Mouse (Mus musculus) 3134 (cell line): ENCODE measurements around the gene Gpr137b.
"Not testable (repeated sequence)": the region's sequence is repeated elsewhere in the genome, so short reads cannot be mapped to it uniquely, and the experiment has no call there.

Experiments
- DNase-seq: peaks from one replicate; pipeline ENCODE4 v3.0.0-alpha.2; 2011; ENCODE audit warnings: low spot score; ENCODE audit not compliant: insufficient read length; ENCODE audit errors: extremely low read depth

Gene Gpr137b

DNA sequence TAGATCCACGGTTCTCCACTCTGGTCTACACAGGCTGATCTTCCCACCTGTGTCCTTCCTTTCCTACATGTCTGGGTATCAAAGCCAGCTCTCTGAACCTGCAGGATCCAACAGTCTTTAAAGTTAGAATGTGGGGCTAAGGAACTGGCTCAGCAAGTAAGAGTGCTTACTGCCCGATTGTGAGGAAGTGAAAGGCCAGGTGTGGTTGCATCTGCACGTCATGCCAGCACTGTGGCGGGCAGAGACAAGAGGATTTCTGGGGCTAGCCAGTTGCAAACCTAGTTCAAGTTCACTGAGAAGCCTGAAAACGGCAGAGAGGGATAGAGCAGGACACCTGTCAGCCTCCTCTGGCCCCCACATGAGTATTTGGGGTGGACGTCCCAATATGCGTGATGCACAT is 22.4 kb downstream of the Gpr137b start:
- not testable (repeated sequence) for DNase-seq

- not testable (repeated sequence) for DNase-seq
Measured at GRCm38 (mm10) chr13:13366371-13366770, 27.4 kb downstream of the Gpr137b start.

DNA sequence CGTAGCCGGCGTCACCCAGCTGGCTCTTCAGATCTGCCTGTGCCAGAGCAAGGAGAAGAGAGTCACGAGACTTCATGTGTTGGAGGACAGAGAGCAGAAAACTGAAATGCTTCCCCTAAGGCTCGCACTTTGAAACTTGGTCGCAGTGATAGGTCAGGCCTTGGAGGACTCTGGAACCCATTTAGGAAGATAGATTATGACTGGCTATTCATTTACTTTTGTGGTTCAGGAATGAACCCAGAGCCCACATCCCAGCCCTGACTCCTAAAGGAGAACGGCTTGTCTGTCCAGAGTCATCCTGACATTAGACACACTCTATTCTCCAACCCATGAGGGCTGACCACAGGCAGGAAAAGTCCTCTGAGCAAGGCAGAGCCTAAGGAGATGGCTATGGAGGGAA is 30.3 kb downstream of the Gpr137b start:
- DNase-seq, result not testable (repeated sequence)

DNA sequence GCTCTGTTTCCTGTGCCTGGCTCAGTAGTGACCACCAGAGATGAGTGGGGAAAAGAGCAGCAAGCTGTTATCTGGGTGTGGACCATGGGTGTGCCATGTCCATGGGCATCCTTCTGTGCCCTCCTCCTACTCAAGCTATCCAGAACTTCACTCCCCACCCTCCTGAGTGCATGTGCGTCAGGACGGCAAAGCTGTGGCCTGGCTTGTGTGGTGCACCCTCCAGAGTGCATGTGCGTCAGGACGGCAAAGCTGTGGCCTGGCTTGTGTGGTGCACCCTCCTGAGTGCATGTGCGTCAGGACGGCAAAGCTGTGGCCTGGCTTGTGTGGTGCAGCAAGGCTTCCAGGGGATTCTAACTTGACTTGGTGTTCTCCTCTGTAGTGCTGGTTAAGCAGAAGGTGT is 31.6 kb downstream of the Gpr137b start:
- not testable (repeated sequence) for DNase-seq

DNA sequence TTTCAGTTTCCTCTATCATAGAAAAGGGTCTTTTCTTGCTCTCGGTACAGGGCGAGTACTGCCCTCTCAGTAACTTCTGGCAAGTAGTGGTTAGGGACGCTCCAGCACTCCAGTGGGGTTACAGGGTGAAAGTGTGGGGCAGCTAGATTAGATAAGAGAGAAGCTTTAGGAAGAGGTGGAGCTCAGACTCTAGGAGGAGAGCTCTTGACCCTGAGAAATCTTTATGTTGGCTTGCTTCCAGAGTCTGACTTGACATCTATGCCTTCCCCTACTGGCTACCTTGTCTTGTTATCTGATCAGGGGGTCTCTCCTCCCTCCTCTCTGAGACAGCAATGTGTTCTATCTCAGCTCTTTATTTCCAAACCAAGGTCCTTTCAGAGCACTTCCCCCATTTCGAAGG is 33.8 kb downstream of the Gpr137b start:
- DNase-seq, result not testable (repeated sequence)

DNA sequence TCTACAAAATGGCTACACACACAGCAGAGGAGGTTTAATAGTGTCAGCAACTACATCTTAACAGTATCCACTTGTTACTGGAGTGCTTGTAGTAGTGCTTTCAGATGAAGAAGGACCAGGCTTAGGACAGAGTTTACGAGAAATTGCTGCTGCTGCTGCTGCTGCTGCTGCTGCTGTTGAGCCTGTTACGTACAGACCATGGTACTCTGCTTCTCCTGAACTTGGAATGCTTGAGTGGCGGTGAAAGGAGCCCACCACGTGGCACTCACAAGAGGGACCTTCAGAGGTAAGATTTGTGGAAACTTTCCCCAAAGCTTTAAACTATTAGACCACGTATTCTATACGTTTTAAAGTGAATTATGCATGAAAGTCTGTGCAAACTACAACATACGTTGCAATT is 35.2 kb downstream of the Gpr137b start:
- DNase-seq, result not testable (repeated sequence)

DNA sequence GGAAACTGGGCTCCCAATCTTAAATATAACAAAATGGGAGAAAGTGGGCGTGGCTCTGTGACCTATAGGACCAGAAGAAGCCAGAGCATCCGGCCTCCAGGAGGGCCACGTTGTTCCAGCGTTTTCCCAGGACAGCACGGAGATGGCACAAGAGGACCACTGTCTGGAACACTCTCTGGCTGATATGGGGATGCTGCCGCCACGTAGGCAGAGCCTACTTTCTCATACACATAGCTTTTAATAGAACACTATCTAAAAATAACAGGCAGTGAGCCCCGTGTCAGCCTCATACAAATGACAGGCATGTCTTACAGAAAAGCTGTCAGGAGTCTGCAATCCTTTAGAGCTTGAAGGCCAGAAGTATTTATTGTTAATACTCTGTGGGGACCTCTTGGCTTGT is 35.7 kb downstream of the Gpr137b start:
- DNase-seq, result not testable (repeated sequence)

GRCm38 (mm10) chr13:13352113-13352512 is 41.7 kb downstream of the Gpr137b start:
- not testable (repeated sequence) for DNase-seq

DNA sequence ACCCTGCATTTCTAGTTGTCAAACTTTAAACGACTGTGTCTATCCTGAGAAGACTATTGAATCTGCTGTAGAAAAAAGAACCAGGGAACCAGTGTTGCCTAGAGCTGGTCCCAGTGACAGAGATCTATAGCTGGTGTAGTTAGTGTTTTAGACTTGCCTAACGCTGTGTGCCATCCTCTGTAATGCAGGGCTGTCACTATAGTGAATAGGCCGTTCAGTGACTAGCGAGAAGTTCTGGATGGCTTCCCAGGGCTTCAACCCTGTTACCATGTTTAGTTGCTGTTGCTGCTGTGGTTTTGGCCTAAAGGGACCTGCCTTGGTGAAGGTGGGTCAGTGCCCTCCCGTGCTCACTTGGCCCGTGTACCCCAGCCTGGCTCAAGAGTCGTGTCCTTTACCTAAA is 43.1 kb downstream of the Gpr137b start:
- DNase-seq, result not testable (repeated sequence)

GRCm38 (mm10) chr13:13349288-13349687 is 44.5 kb downstream of the Gpr137b start:
- no peak for DNase-seq

DNA sequence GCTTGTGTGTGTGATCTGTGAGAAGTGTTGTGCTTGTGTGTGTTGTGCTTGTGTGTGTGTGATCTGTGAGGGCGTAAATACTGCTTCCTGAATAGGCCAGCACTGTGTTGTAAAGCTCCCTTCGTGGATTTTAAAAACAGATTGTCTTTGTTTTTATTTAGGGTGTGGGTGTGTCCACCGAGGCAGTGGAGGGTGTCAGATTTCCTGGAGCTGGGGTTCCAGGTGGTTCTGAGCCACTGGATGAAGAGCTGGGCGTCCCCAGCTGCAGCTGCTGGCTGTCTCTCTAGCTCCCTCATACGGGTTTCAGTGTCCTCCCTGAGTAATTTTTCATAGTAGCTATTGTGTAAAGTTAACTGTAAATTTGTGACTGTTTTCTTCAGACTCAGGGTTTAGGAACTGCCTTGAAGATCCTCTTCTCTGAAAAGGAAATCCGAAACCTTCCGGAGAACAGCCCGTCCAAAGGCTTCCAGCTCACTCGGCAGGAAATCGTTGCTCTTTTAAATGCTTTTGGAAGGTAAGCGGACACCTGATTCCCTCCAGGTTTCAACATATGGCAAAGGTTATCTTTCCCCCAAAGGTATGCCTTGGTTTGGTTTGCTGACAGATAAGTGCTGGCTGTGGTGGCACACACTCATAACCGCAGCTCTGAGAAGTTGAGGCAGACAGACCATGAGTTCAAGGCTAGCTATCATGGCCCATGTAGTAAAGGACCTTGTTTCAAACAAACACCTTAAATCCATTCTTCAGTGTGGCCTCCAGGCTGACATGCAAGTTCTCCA is 46.0 kb downstream of the Gpr137b start:
- DNase-seq, result not testable (repeated sequence)

GRCm38 (mm10) chr13:13337361-13337760 is 56.5 kb downstream of the Gpr137b start:
- DNase-seq, result not testable (repeated sequence)

- no peak for DNase-seq
Measured at GRCm38 (mm10) chr13:13328876-13329275, 64.9 kb downstream of the Gpr137b start.
